Mouse (Mus musculus) brown adipose tissue, adult 24 weeks (tissue): ENCODE data around the gene Gm9611. TPM values are rescaled to one million over a fixed set of nuclear protein-coding genes. Genes with fewer than 3 reads are reported as not detected.
"Not testable (repeated sequence)": the region's sequence is repeated elsewhere in the genome, so short reads cannot be mapped to it uniquely, and the experiment has no call there.

Experiments used
- H3K27ac ChIP-seq: fragments of 200-500 bp; replicated peaks from 2 replicates; pipeline ENCODE4 v1.5.1; 2012; ENCODE audit warnings: low read depth, mild to moderate bottlenecking, low read length
- H3K4me1 ChIP-seq: fragments of 200-500 bp; 2 replicates; pipeline ENCODE4 v1.6.1; 2012; ENCODE audit warnings: low read length, mixed read lengths; ENCODE audit not compliant: control insufficient read depth, insufficient read depth, insufficient read length
- H3K4me3 ChIP-seq: fragments of 200-500 bp; 2 replicates; pipeline ENCODE4 v1.5.1; 2012; ENCODE audit warnings: low read depth, mild to moderate bottlenecking, low read length, moderate library complexity; ENCODE audit not compliant: insufficient read depth
- polyA plus RNA-seq: library from polyadenylated mRNA; stranded (reverse); fragments of >200 nt; gene quantifications from 2 replicates; pipeline ENCODE4 v1.2.4, GENCODE M21; 2012; ENCODE audit not compliant: missing spikeins, insufficient read depth, insufficient read length

The Gm9611 gene
- not detected in 2 replicates for polyA plus RNA-seq

DNA sequence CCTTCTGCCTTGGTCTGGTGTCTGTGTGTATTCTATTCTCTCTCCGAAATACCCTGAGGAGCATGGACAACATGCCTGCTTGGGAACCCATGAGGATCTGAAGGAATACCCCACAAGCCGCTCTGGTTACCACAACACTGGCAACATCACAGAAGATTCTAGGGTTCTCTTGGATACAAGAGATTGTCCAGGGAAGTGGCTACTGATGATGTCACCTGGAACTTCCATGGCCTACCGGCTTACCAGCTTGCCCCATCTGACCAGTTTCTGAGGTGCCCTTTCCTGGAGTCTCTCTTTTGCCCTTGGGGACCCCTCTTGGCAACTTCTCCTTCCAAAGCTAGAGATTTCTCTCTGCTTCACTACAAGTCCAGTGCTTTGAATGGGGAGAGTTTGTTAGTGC lies at the start of gene Gm9611:
Gm9611 (minus strand) TSS at position 101 of the 400 bp plus-strand sequence.
- H3K4me1 ChIP-seq, H3K27ac ChIP-seq, H3K4me3 ChIP-seq: not testable (repeated sequence)

DNA sequence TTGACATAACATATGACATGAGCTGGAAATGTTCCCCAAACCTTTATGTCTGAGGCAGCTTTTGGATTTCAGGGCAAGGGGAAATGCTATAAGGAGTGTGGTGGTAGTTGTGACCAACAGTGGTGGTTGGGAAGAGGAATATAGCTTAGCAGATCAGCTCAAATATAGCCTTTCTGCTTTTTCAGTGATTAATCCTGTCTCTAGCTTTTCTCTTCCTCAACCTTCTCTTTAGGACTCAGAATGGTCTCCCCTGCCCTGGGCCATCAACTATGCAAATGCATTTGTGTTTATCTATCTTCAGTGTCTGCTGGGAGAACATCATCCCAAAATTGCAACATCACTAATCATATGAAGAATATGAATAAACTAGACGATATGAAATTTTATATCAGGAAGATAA lies 12.8 kb upstream of the Gm9611 start, which contains the start of gene Gm7995:
Gm7995 (plus strand) TSS at position 301 of the 400 bp plus-strand sequence.
- H3K4me3 ChIP-seq, H3K27ac ChIP-seq, H3K4me1 ChIP-seq: not testable (repeated sequence)

DNA sequence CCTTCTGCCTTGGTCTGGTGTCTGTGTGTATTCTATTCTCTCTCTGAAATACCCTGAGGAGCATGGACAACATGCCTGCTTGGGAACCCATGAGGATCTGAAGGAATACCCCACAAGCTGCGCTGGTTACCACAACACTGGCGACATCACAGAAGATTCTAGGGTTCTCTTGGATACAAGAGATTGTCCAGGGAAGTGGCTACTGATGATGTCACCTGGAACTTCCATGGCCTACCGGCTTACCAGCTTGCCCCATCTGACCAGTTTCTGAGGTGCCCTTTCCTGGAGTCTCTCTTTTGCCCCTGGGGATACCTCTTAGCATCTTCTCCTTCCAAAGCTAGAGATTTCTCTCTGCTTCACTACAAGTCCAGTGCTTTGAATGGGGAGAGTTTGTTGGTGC lies 37.2 kb downstream of the Gm9611 start, which contains the start of gene Gm17026:
Gm17026 (minus strand) TSS at position 101 of the 400 bp plus-strand sequence.
- not testable (repeated sequence) for H3K27ac ChIP-seq, H3K4me1 ChIP-seq

More for the DNA sequence above, 37.2 kb downstream of the Gm9611 start, which contains the start of gene Gm17026:
- not testable (repeated sequence) for H3K4me3 ChIP-seq

Other genes with a start within 250 kb of the Gm9611 start
- gene Gm7951, start 180.0 kb downstream of the Gm9611 start, polyA plus RNA-seq, result not detected in 2 replicates
- gene Gm17027, start 134.7 kb downstream of the Gm9611 start, polyA plus RNA-seq, result not detected in 2 replicates
- not detected in 2 replicates for gene Gm3573, start 106.6 kb downstream of the Gm9611 start, polyA plus RNA-seq
- gene Gm17026, start 37.3 kb downstream of the Gm9611 start, polyA plus RNA-seq, result not detected in 2 replicates
- not detected in 2 replicates for gene Gm7995, start 12.9 kb upstream of the Gm9611 start, polyA plus RNA-seq
- not detected in 2 replicates for gene Gm8005, start 142.3 kb upstream of the Gm9611 start, polyA plus RNA-seq
- not detected in 2 replicates for gene Gm8011, start 166.5 kb upstream of the Gm9611 start, polyA plus RNA-seq
- not detected in 2 replicates for gene Gm8020, start 205.0 kb upstream of the Gm9611 start, polyA plus RNA-seq
- not detected in 2 replicates for gene Gm8024, start 226.9 kb upstream of the Gm9611 start, polyA plus RNA-seq